Mouse (Mus musculus) spleen, postnatal 4 days (tissue): ENCODE data around the gene Gm28308.

Experiments used
- DNase-seq, 2 experiments: peaks; one replicate each; pipeline ENCODE4 v3.0.0; 2022; ENCODE audit warnings: low spot score in 2 of 2

Gene Gm28308

GRCm38 (mm10) chr6:52183311-52184080 lies 29.6 kb downstream of the Gm28308 start:
- no peak for DNase-seq

GRCm38 (mm10) chr6:52182793-52183192 lies 30.3 kb downstream of the Gm28308 start:
- DNase-seq, result no peak

- DNase-seq, result no peak
Observed at GRCm38 (mm10) chr6:52182030-52182429, 31.1 kb downstream of the Gm28308 start.

- no peak for DNase-seq
Observed at GRCm38 (mm10) chr6:52180726-52181125, 32.4 kb downstream of the Gm28308 start.

- DNase-seq, result no peak
Observed at GRCm38 (mm10) chr6:52180213-52180710, 32.9 kb downstream of the Gm28308 start.

- no peak for DNase-seq
Observed at GRCm38 (mm10) chr6:52179690-52180089, 33.4 kb downstream of the Gm28308 start.

GRCm38 (mm10) chr6:52178918-52179665 lies 34.0 kb downstream of the Gm28308 start:
- DNase-seq, result no peak

- DNase-seq, result no peak
Observed at GRCm38 (mm10) chr6:52177806-52178205, 35.3 kb downstream of the Gm28308 start.

GRCm38 (mm10) chr6:52177061-52177735 lies 35.9 kb downstream of the Gm28308 start, which contains the start of gene 5730596B20Rik:
TSS of gene 5730596B20Rik (plus strand) at chr6:52177498.
- no peak for DNase-seq

- DNase-seq, result no peak
Observed at GRCm38 (mm10) chr6:52176391-52176790, 36.7 kb downstream of the Gm28308 start.

GRCm38 (mm10) chr6:52175864-52176263 lies 37.3 kb downstream of the Gm28308 start:
- DNase-seq, result no peak

GRCm38 (mm10) chr6:52174968-52175751 lies 38.0 kb downstream of the Gm28308 start:
- DNase-seq, result no peak

- no peak for DNase-seq
Observed at GRCm38 (mm10) chr6:52173648-52174047, 39.5 kb downstream of the Gm28308 start.

- no peak for DNase-seq
Observed at GRCm38 (mm10) chr6:52172501-52172900, 40.6 kb downstream of the Gm28308 start.

- DNase-seq, result no peak
Observed at GRCm38 (mm10) chr6:52171938-52172337, 41.2 kb downstream of the Gm28308 start.

- DNase-seq, result no peak
Observed at GRCm38 (mm10) chr6:52171331-52171730, 41.8 kb downstream of the Gm28308 start.

- DNase-seq, result no peak
Observed at GRCm38 (mm10) chr6:52170898-52171223, 42.3 kb downstream of the Gm28308 start.

GRCm38 (mm10) chr6:52170166-52170897 lies 42.8 kb downstream of the Gm28308 start:
- peak in 1 of 2 experiments; percentile 61 for DNase-seq

- DNase-seq, result peak in 1 of 2 experiments; percentile 56
Observed at GRCm38 (mm10) chr6:52169499-52170165, 43.5 kb downstream of the Gm28308 start.
